Mouse (Mus musculus) C2C12 (cell line): ENCODE results near the gene H1foo. TPM values are rescaled to one million over a fixed set of nuclear protein-coding genes. Genes with fewer than 3 reads are reported as not detected.

Source experiments
- H3K27me3 ChIP-seq: one replicate; pipeline ENCODE4 v1.6.1; 2011; ENCODE audit not compliant: control insufficient read depth, insufficient read depth, insufficient read length
- H3K36me3 ChIP-seq: one replicate; pipeline ENCODE4 v1.6.1; 2011; ENCODE audit not compliant: control insufficient read depth, insufficient read depth
- H3K4me3 ChIP-seq: one replicate; pipeline ENCODE4 v1.5.1; 2011; ENCODE audit warnings: mild to moderate bottlenecking, control low read depth; ENCODE audit not compliant: poor library complexity, insufficient read depth, severe bottlenecking
- H3K79me2 ChIP-seq: one replicate; pipeline ENCODE4 v1.6.1; 2011; ENCODE audit not compliant: control insufficient read depth, insufficient read depth
- H3K79me3 ChIP-seq: one replicate; pipeline ENCODE4 v1.6.1; 2011; ENCODE audit warnings: low read depth, control low read depth
- H3ac ChIP-seq: one replicate; pipeline ENCODE3; 2011; ENCODE audit warnings: low read depth; ENCODE audit not compliant: control insufficient read depth, insufficient read length
- CEBPB ChIP-seq: IDR thresholded peaks from one replicate; pipeline ENCODE4 v1.6.1; 2011; ENCODE audit warnings: low read depth, mild to moderate bottlenecking, control low read depth, moderate library complexity
- CTCF ChIP-seq: IDR thresholded peaks from one replicate; pipeline ENCODE4 v1.5.1; 2011; ENCODE audit not compliant: control insufficient read depth, insufficient read depth, insufficient read length
- FOSL1 ChIP-seq: IDR thresholded peaks from one replicate; pipeline ENCODE4 v1.8.0; 2011; ENCODE audit warnings: mild to moderate bottlenecking, low read length; ENCODE audit not compliant: poor library complexity, insufficient read depth, severe bottlenecking
- MAX ChIP-seq: IDR thresholded peaks from one replicate; pipeline ENCODE4 v1.6.1; 2011; ENCODE audit warnings: mild to moderate bottlenecking, control low read depth
- MYOD1 ChIP-seq: IDR thresholded peaks from one replicate; pipeline ENCODE4 v1.6.1; 2011; ENCODE audit warnings: low read depth; ENCODE audit not compliant: control insufficient read depth, insufficient read length
- MYOG ChIP-seq: IDR thresholded peaks from one replicate; pipeline ENCODE4 v1.6.1; 2011; ENCODE audit not compliant: control insufficient read depth, insufficient read length; ENCODE audit errors: extremely low read depth
- USF1 ChIP-seq: IDR thresholded peaks from one replicate; pipeline ENCODE4 v1.6.1; 2011; ENCODE audit warnings: low read depth, mild to moderate bottlenecking, control low read depth, moderate library complexity
- polyA plus RNA-seq: library from polyadenylated mRNA; unstranded; fragments of >200 nt; fragmentation: generic; extraction: Trizol; gene quantifications from one replicate; pipeline ENCODE4 v1.2.1, GENCODE M21; 2012; ENCODE audit warnings: missing spikeins

H1foo gene
- polyA plus RNA-seq, 1 experiment = not detected

- TF ChIP-seq MYOD1 = peak; percentile 36
- no peak for TF ChIP-seq CTCF
- H3K27me3 ChIP-seq = no peaks in the 10 kb centered on the region
- no peaks in the 10 kb centered on the region for H3K79me3 ChIP-seq
- peaks cover 13% of the 10 kb centered on the region for H3K36me3 ChIP-seq
- H3K79me2 ChIP-seq = no peaks in the 10 kb centered on the region
- no peak overlapping the region for H3ac ChIP-seq
- H3K4me3 ChIP-seq = no peak overlapping the region
These were observed 10.9 kb downstream of the H1foo start for GRCm38 (mm10) chr6:115955664-115956063.

GRCm38 (mm10) chr6:115956418-115956921, 11.7 kb downstream of the H1foo start:
- H3K27me3 ChIP-seq = no peaks in the 10 kb centered on the region
- no peak for TF ChIP-seq MAX
- TF ChIP-seq CTCF = no peak
- no peak for TF ChIP-seq MYOG
- no peak for TF ChIP-seq USF1
- TF ChIP-seq CEBPB = no peak
- no peak for TF ChIP-seq MYOD1
- no peak for TF ChIP-seq FOSL1
- H3K79me3 ChIP-seq = no peaks in the 10 kb centered on the region
- no peak overlapping the region for H3ac ChIP-seq
- H3K4me3 ChIP-seq = no peak overlapping the region
- peaks cover 13% of the 10 kb centered on the region for H3K36me3 ChIP-seq
- no peaks in the 10 kb centered on the region for H3K79me2 ChIP-seq

GRCm38 (mm10) chr6:115956922-115957601, 12.3 kb downstream of the H1foo start:
- H3K79me3 ChIP-seq = no peaks in the 10 kb centered on the region
- H3K79me2 ChIP-seq = no peaks in the 10 kb centered on the region
- H3ac ChIP-seq = no peak overlapping the region
- no peaks in the 10 kb centered on the region for H3K27me3 ChIP-seq
- no peak overlapping the region for H3K4me3 ChIP-seq
- TF ChIP-seq MAX (no peak), USF1 (no peak), MYOG (no peak), MYOD1 (no peak), CTCF (no peak)
- H3K36me3 ChIP-seq = peaks cover 13% of the 10 kb centered on the region

- Histone ChIP-seq H3ac (no peak overlapping the region), H3K79me2 (no peaks in the 10 kb centered on the region), H3K4me3 (no peak overlapping the region), H3K36me3 (peaks cover 13% of the 10 kb centered on the region), H3K27me3 (no peaks in the 10 kb centered on the region), H3K79me3 (no peaks in the 10 kb centered on the region)
- TF ChIP-seq USF1 (no peak), MYOD1 (no peak), CTCF (no peak), CEBPB (no peak), FOSL1 (no peak), MYOG (no peak), MAX (no peak)
These were observed 12.9 kb downstream of the H1foo start for GRCm38 (mm10) chr6:115957681-115958080.

- no peaks in the 10 kb centered on the region for H3K79me2 ChIP-seq
- no peaks in the 10 kb centered on the region for H3K27me3 ChIP-seq
- no peak overlapping the region for H3ac ChIP-seq
- TF ChIP-seq USF1 (no peak), MYOD1 (no peak), CEBPB (no peak), CTCF (no peak), MAX (no peak), FOSL1 (no peak), MYOG (no peak)
- no peaks in the 10 kb centered on the region for H3K79me3 ChIP-seq
- no peak overlapping the region for H3K4me3 ChIP-seq
- peaks cover 13% of the 10 kb centered on the region for H3K36me3 ChIP-seq
These were observed 13.7 kb downstream of the H1foo start for GRCm38 (mm10) chr6:115958445-115958844.

GRCm38 (mm10) chr6:115959151-115959691, 14.5 kb downstream of the H1foo start:
- Histone ChIP-seq H3K79me2 (no peaks in the 10 kb centered on the region), H3K79me3 (no peaks in the 10 kb centered on the region), H3K27me3 (no peaks in the 10 kb centered on the region), H3K36me3 (peaks cover 13% of the 10 kb centered on the region), H3K4me3 (no peak overlapping the region), H3ac (no peak overlapping the region)
- TF ChIP-seq USF1 (peak; percentile 9), MYOG (no peak)
